Mouse (Mus musculus): ENCODE measurements around the gene Zc3h4. TPM values are rescaled to one million over a fixed set of nuclear protein-coding genes. Genes with fewer than 3 reads are reported as not detected.

Zc3h4 gene
- polyA plus RNA-seq (2012; rRNA removed; ENCODE audit: low replicate concordance), result 25.7 and 45.3 TPM in 2 replicates

GRCm38 (mm10) chr7:16400689-16401611, at the start of gene Zc3h4:
Zc3h4 (plus strand) TSS chr7:16400910.

DNA sequence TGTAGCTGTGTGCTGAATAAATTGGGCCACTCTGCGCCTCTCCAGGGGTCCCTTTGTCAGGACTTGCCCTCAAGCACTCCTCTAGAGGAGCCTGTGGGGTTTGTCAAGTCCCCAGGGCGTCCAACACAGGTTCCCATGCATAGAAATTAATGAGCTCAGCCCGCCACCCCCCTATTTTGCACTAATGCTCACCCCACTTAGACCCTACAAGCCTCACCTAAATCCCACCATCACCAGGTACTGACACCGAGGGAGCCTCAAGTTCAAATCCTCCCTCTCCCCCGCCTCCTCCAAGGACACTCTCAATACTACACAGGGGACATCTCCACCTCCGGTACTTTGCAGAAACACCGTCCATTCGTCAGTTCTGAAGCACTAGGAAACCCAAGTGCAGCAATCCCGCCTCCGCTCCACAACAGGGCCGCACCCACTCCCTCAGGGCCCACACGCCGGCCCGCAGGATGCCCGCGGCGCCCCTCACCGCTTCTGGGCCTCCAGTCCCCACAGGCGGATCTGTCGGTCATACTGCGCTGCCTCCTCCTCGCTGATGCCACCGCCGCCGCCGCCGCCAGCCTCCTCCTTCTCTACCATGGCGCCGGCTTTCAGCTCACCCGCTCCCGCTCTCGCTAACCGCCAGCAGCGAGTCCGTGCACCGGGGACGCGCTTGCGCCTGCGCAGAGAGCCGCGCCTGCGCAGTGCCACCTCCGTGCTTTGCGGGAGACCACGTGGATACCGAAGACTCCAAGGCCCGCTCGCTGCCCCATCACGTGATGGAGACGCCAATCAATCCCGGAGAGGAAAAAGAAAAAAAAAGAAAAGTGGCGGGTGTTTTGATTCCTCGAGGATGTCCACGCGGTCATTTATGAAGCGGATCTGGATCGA, 13.3 kb upstream of the Zc3h4 start, which contains the start of gene Sae1:
TSS of gene Sae1 (minus strand) at position 647 of the 882 bp plus-strand sequence.

DNA sequence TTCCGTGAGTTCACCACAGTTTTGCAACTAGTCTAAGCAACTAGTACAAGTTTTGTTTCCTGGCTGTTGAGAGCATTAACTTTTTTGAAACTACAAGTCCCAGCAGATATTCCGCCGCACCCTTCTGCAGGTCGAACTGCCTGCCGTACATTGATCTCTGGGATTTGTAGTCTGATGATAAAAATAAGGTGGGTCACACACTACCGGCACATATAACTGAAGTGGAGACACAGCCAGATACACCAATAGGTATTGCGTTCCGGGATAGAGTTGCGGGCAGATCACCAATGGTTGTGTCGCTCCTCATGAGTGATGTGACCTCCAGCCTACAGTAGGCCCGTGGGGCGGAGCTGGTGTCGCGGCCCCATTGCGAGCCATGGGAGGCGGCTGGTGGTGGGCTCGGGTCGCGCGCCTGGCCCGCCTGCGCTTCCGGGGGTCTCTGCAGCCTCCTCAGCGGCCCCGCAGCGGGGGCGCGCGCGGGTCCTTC, 51.9 kb downstream of the Zc3h4 start, which contains the start of gene Tmem160:
TSS of gene Tmem160 (plus strand) at position 193 of the 487 bp plus-strand sequence.

DNA sequence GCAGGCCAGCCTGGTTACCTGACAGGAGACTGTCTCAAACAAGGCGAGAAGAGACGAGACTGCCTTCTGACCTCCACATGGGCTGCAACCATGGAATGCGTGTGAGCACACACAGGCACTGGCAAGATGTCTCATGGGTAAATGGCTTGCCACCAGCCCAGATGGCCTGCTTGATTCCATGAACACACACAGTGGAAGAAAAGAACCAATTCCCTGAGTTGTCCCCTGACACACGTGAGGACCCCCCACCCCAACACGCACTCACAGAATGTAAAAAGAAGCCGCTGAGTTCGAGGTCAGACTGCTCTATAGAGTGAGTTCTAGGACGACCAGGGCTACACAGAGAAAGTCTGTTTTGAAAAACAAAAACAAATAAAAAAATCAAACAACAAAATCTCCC, 76.9 kb downstream of the Zc3h4 start, which contains the start of gene Npas1:
TSS of gene Npas1 (minus strand) at position 101 of the 400 bp plus-strand sequence.

Other genes with a start within 250 kb of the Zc3h4 start
- 23.5 and 68.3 TPM in 2 replicates for gene Meis3, start 225.8 kb upstream of the Zc3h4 start, polyA plus RNA-seq (2012; rRNA removed; ENCODE audit: low replicate concordance)
- 23.2 and 25.9 TPM in 2 replicates for gene Dhx34, start 178.9 kb upstream of the Zc3h4 start, polyA plus RNA-seq (2012; rRNA removed; ENCODE audit: low replicate concordance)
- gene C5ar2, start 156.8 kb upstream of the Zc3h4 start, polyA plus RNA-seq (2012; rRNA removed; ENCODE audit: low replicate concordance), result 1.4 and 1.7 TPM in 2 replicates
- gene C5ar1, start 141.4 kb upstream of the Zc3h4 start, polyA plus RNA-seq (2012; rRNA removed; ENCODE audit: low replicate concordance), result 29.1 and 29.9 TPM in 2 replicates
- 18.8 and 39.6 TPM in 2 replicates for gene Inafm1, start 127.3 kb upstream of the Zc3h4 start, polyA plus RNA-seq (2012; rRNA removed; ENCODE audit: low replicate concordance)
- gene Ccdc9, start 114.1 kb upstream of the Zc3h4 start, polyA plus RNA-seq (2012; rRNA removed; ENCODE audit: low replicate concordance), result 28.3 and 41.4 TPM in 2 replicates
- gene Bbc3, start 92.5 kb upstream of the Zc3h4 start, polyA plus RNA-seq (2012; rRNA removed; ENCODE audit: low replicate concordance), result 20.8 and 21.7 TPM in 2 replicates
- gene Sae1, start 13.1 kb upstream of the Zc3h4 start, polyA plus RNA-seq (2012; rRNA removed; ENCODE audit: low replicate concordance), result 37.8 and 51.4 TPM in 2 replicates
- gene Tmem160, start 51.9 kb downstream of the Zc3h4 start, polyA plus RNA-seq (2012; rRNA removed; ENCODE audit: low replicate concordance), result 90.3 and 106 TPM in 2 replicates
- not detected in 2 replicates for gene Npas1, start 76.8 kb downstream of the Zc3h4 start, polyA plus RNA-seq (2012; rRNA removed; ENCODE audit: low replicate concordance)
- 25.2 and 29.9 TPM in 2 replicates for gene Arhgap35, start 214.1 kb downstream of the Zc3h4 start, polyA plus RNA-seq (2012; rRNA removed; ENCODE audit: low replicate concordance)

All from subcutaneous adipose tissue, adult 2 months (tissue).